Mouse (Mus musculus): ENCODE results near the gene Pip5k1c. TPM values are rescaled to one million over a fixed set of nuclear protein-coding genes. Genes with fewer than 3 reads are reported as not detected.

Pip5k1c gene
- polyA plus RNA-seq, 1 experiment from 2014 or later = 41.8 TPM

- H3K36me3 ChIP-seq (ENCODE audit: control insufficient read depth, insufficient read depth, low read length) = peaks cover 14% of the 10 kb centered on the region; the same call in 1 of the 2 replicates
- H3K4me2 ChIP-seq (ENCODE audit: low read depth, low read length) = peak overlapping the region; percentile 65
- H3K4me1 ChIP-seq (ENCODE audit: control insufficient read depth, insufficient read depth, low read length) = peaks cover 29% of the 10 kb centered on the region
- ATAC-seq (ENCODE audit: insufficient read depth, low FRiP score) = no peak
- H3K9ac ChIP-seq (ENCODE audit: low read length) = peak overlapping the region; percentile 70
- H3K27me3 ChIP-seq (ENCODE audit: control insufficient read depth, insufficient read depth, low read length) = no peaks in the 10 kb centered on the region
- 44% methylated on average over 16 of the region's 16 CpGs for WGBS
- peak overlapping the region; percentile 34 for H3K4me3 ChIP-seq (replicated peaks; ENCODE audit: low read length)
- 0 out of 2 replicates have a peak overlapping the region, but pooled peaks have one; percentile 14 for H3K27ac ChIP-seq (ENCODE audit: low read length)
- H3K9me3 ChIP-seq (replicated peaks; ENCODE audit: control insufficient read depth, low read length) = no peaks in the 10 kb centered on the region
These were observed 23.7 kb downstream of the Pip5k1c start for GRCm38 (mm10) chr10:81316338-81317060.

GRCm38 (mm10) chr10:81317273-81317672 is 24.5 kb downstream of the Pip5k1c start:
- Histone ChIP-seq H3K27ac (ENCODE audit: low read length) (peak overlapping the region; percentile 49; the same call in 1 of the 2 replicates), H3K4me1 (ENCODE audit: control insufficient read depth, insufficient read depth, low read length) (peaks cover 36% of the 10 kb centered on the region), H3K4me3 (replicated peaks; ENCODE audit: low read length) (peak overlapping the region; percentile 34), H3K36me3 (ENCODE audit: control insufficient read depth, insufficient read depth, low read length) (0 out of 2 replicates have a peak, but pooled peaks cover 15% of the 10 kb centered on the region), H3K4me2 (ENCODE audit: low read depth, low read length) (peak overlapping the region; percentile 65), H3K27me3 (ENCODE audit: control insufficient read depth, insufficient read depth, low read length) (no peaks in the 10 kb centered on the region), H3K9ac (ENCODE audit: low read length) (peak overlapping the region; percentile 70), H3K9me3 (replicated peaks; ENCODE audit: control insufficient read depth, low read length) (no peaks in the 10 kb centered on the region)
- ATAC-seq (ENCODE audit: insufficient read depth, low FRiP score) = peak; percentile 12; the same call in 1 of the 2 replicates
- WGBS = 12% methylated on average over 20 of the region's 20 CpGs

DNA sequence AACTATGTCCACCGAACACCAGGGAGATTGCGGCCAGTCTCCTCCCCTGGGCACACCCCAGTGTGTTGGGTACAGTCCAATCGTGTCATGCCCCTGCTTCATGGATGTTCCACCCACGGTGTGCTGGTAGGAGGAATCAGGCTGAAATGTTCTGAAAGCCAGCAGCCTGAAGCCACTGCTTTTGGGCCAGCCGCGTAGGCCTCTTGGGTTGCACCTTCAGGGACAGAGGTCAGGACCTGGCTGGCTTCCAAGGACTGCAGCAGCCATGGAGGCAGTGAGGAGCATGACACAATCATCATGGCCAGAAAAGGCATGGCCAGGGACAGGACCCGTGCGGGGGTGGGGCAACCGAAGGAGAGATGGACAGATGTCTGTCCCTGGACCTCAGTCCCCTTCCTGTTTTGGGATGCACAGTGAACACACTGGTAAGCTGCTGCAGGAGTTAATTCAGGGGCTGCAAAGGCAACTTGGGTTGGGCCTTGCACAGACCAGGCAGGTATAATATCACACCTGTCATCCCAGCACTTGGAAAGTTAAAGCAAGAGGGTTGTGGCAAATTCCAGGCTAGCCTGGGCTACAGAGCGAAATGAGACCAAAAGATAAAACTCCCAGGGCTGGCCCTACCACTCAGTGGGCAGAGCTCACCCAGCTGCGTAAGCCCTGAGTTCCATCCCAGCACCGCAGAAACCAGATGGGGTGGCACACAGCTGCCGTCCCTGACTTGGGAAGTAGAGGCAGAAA is 26.0 kb downstream of the Pip5k1c start:
- peaks cover 29% of the 10 kb centered on the region for H3K36me3 ChIP-seq (ENCODE audit: control insufficient read depth, insufficient read depth, low read length)
- no peak overlapping the region for H3K4me3 ChIP-seq (replicated peaks; ENCODE audit: low read length)
- ATAC-seq (ENCODE audit: insufficient read depth, low FRiP score) = no peak
- H3K27me3 ChIP-seq (ENCODE audit: control insufficient read depth, insufficient read depth, low read length) = no peaks in the 10 kb centered on the region
- WGBS = 82% methylated on average over 13 of the region's 13 CpGs
- no peaks in the 10 kb centered on the region for H3K9me3 ChIP-seq (replicated peaks; ENCODE audit: control insufficient read depth, low read length)
- H3K4me1 ChIP-seq (ENCODE audit: control insufficient read depth, insufficient read depth, low read length) = peaks cover 37% of the 10 kb centered on the region
- H3K9ac ChIP-seq (ENCODE audit: low read length) = peak overlapping the region; percentile 73
- 0 out of 2 replicates have a peak overlapping the region, but pooled peaks have one; percentile 89 for H3K27ac ChIP-seq (ENCODE audit: low read length)
- H3K4me2 ChIP-seq (ENCODE audit: low read depth, low read length) = peak overlapping the region; percentile 63; the same call in 1 of the 2 replicates

DNA sequence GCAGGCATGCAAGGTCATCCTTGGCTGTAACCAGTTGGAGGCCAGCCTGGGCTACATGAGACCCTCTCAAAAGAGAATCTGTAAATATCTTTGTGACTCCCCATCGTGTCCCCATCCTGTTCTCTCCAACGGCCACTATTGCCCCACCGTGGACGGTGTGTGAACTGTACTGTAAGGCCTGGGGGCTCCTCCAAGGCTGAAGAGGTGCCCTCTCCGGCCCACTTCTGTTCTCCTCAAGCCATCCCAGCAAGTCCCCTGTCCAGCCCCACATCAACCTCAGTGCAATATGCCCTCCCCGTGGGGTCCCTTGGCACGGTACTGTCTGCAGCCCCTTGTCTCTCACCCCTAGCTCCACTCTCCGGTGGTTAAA is 26.6 kb downstream of the Pip5k1c start:
- Histone ChIP-seq H3K9me3 (replicated peaks; ENCODE audit: control insufficient read depth, low read length) (no peaks in the 10 kb centered on the region), H3K36me3 (ENCODE audit: control insufficient read depth, insufficient read depth, low read length) (peaks cover 29% of the 10 kb centered on the region), H3K4me2 (ENCODE audit: low read depth, low read length) (peak overlapping the region; percentile 63), H3K9ac (ENCODE audit: low read length) (peak overlapping the region; percentile 73), H3K27ac (ENCODE audit: low read length) (peak overlapping the region; percentile 89), H3K4me3 (replicated peaks; ENCODE audit: low read length) (peak overlapping the region; percentile 96), H3K27me3 (ENCODE audit: control insufficient read depth, insufficient read depth, low read length) (no peaks in the 10 kb centered on the region), H3K4me1 (ENCODE audit: control insufficient read depth, insufficient read depth, low read length) (peaks cover 37% of the 10 kb centered on the region)
- 31% methylated on average over 8 of the region's 8 CpGs for WGBS
- no peak for ATAC-seq (ENCODE audit: insufficient read depth, low FRiP score)

- Histone ChIP-seq H3K9me3 (replicated peaks; ENCODE audit: control insufficient read depth, low read length) (no peaks in the 10 kb centered on the region), H3K9ac (ENCODE audit: low read length) (peak overlapping the region; percentile 73), H3K36me3 (ENCODE audit: control insufficient read depth, insufficient read depth, low read length) (peaks cover 32% of the 10 kb centered on the region), H3K4me2 (ENCODE audit: low read depth, low read length) (peak overlapping the region; percentile 63), H3K27ac (ENCODE audit: low read length) (peak overlapping the region; percentile 89), H3K4me1 (ENCODE audit: control insufficient read depth, insufficient read depth, low read length) (peaks cover 37% of the 10 kb centered on the region), H3K4me3 (replicated peaks; ENCODE audit: low read length) (peak overlapping the region; percentile 96), H3K27me3 (ENCODE audit: control insufficient read depth, insufficient read depth, low read length) (no peaks in the 10 kb centered on the region)
- ATAC-seq (ENCODE audit: insufficient read depth, low FRiP score) = no peak; the same call in 1 of the 2 replicates
- under 1% methylated on average over 38 of the region's 38 CpGs for WGBS
These were observed 27.2 kb downstream of the Pip5k1c start for GRCm38 (mm10) chr10:81319741-81320549.

DNA sequence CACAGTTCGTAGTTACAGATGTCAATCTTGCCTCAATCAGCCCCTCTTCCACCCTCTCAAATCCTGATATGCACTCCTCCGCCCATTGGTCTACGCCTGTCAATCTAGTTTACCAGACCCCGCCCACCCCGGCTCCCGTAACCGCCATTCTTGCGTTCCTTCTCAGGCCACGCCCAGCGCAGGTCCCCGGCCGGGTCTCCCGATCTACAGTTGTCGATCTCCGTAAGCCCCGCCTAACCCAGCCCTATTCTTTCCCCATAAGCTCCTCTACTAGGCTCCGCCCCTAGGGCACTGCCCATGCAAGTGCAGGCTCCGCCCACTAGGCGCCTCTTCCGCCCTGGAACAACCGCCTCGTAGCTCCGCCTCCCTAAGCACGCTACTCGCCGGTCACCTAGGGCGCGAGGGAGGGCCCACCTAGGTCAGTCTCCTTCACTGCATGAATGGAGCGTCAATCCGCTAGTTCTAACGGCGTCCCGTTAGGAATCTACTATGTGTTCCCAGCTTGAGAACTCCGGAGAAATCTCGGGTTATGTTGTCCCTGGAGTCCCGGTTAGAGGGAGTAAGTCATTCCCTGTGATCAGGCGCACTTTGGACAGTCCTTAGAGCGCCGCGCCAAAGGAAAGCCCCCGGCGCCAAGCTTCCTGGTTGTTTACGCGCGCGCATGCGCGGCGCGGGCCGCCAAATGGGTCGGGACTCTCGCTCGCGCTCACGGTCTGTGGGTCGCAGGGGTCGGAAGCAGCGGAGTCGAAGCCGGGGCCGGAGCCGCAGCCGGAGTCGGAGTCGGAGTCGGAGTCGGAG is 28.0 kb downstream of the Pip5k1c start, which contains the start of gene Cactin:
TSS of gene Cactin (plus strand) at position 554 of the 798 bp plus-strand sequence.
- H3K9ac ChIP-seq (ENCODE audit: low read length) = peak within 1 kb of the TSS; percentile 93
- peak; percentile 94 for ATAC-seq (ENCODE audit: insufficient read depth, low FRiP score)
- peaks cover 32% of the 10 kb centered on the region for H3K36me3 ChIP-seq (ENCODE audit: control insufficient read depth, insufficient read depth, low read length)
- H3K27me3 ChIP-seq (ENCODE audit: control insufficient read depth, insufficient read depth, low read length) = no peaks in the 10 kb centered on the region
- peak within 1 kb of the TSS; percentile 96 for H3K4me3 ChIP-seq (replicated peaks; ENCODE audit: low read length)
- H3K4me1 ChIP-seq (ENCODE audit: control insufficient read depth, insufficient read depth, low read length) = peaks cover 37% of the 10 kb centered on the region
- under 1% methylated on average over 68 of the region's 68 CpGs for WGBS
- H3K9me3 ChIP-seq (replicated peaks; ENCODE audit: control insufficient read depth, low read length) = no peaks in the 10 kb centered on the region
- peak within 1 kb of the TSS; percentile 89 for H3K27ac ChIP-seq (ENCODE audit: low read length)
- H3K4me2 ChIP-seq (ENCODE audit: low read depth, low read length) = peak within 1 kb of the TSS; percentile 96

DNA sequence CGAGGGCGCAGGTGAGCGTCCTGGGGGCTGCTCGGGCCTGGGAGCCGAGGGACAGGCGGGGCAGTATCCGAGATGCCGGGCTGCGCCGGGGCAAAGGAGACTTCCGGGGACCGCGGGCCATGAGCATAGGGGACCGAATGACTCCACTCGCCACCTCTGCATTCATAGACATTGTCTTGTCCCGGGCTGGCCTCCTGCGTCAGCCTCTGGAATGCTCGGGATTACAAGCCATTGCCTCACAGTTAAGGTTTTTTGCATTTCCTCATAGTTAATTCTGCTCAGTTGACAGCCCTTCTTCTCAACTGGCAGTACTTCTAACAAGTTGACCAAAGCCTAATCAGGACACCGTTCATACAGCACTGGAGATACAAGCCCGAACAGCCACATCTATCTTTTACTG is 28.7 kb downstream of the Pip5k1c start:
- peaks cover 36% of the 10 kb centered on the region for H3K4me1 ChIP-seq (ENCODE audit: control insufficient read depth, insufficient read depth, low read length)
- H3K36me3 ChIP-seq (ENCODE audit: control insufficient read depth, insufficient read depth, low read length) = peaks cover 37% of the 10 kb centered on the region
- H3K4me3 ChIP-seq (replicated peaks; ENCODE audit: low read length) = peak overlapping the region; percentile 96
- WGBS = 2% methylated on average over 19 of the region's 20 CpGs
- H3K9me3 ChIP-seq (replicated peaks; ENCODE audit: control insufficient read depth, low read length) = no peaks in the 10 kb centered on the region
- H3K27ac ChIP-seq (ENCODE audit: low read length) = peak overlapping the region; percentile 89
- H3K4me2 ChIP-seq (ENCODE audit: low read depth, low read length) = peak overlapping the region; percentile 96
- ATAC-seq (ENCODE audit: insufficient read depth, low FRiP score) = no peak
- peak overlapping the region; percentile 93 for H3K9ac ChIP-seq (ENCODE audit: low read length)
- H3K27me3 ChIP-seq (ENCODE audit: control insufficient read depth, insufficient read depth, low read length) = no peaks in the 10 kb centered on the region

- Histone ChIP-seq H3K27me3 (ENCODE audit: control insufficient read depth, insufficient read depth, low read length) (no peaks in the 10 kb centered on the region), H3K9me3 (replicated peaks; ENCODE audit: control insufficient read depth, low read length) (no peaks in the 10 kb centered on the region), H3K4me3 (replicated peaks; ENCODE audit: low read length) (no peak overlapping the region), H3K36me3 (ENCODE audit: control insufficient read depth, insufficient read depth, low read length) (peaks cover 42% of the 10 kb centered on the region), H3K4me1 (ENCODE audit: control insufficient read depth, insufficient read depth, low read length) (peaks cover 26% of the 10 kb centered on the region), H3K9ac (ENCODE audit: low read length) (no peak overlapping the region), H3K27ac (ENCODE audit: low read length) (no peak overlapping the region), H3K4me2 (ENCODE audit: low read depth, low read length) (peak overlapping the region; percentile 96)
- WGBS = 90% methylated on average over 27 of the region's 27 CpGs
- no peak for ATAC-seq (ENCODE audit: insufficient read depth, low FRiP score)
These were observed 29.7 kb downstream of the Pip5k1c start for GRCm38 (mm10) chr10:81322444-81322843.
